Mouse (Mus musculus): ENCODE data around the gene Pelp1. TPM values are rescaled to one million over a fixed set of nuclear protein-coding genes. Genes with fewer than 3 reads are reported as not detected.

The Pelp1 gene
- polyA plus RNA-seq, 1 experiment from 2014 or later, result 40.0 TPM

DNA sequence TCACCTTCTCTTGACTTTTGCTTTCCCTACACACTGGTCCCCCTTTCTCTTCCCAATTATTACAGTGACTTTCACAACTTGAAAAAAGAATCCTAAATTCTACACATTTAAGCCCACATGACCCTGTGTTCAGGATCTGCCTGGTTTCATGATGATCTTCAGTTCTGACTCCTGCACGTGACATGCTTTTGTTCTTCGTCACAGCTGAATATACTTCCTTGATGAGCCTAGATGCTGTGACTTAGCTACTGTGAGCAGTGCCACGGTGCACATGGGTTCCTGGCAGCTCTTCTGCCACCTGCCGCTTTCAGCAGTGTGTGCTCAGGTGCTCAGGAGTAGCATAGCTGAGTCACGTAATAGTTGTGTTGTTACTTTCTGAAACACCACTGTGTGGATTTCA is 2.8 kb upstream of the Pelp1 start:
- no peak overlapping the region for H3K4me3 ChIP-seq
- no peak overlapping the region; the same call in 1 of the 2 replicates for H3K9ac ChIP-seq (replicated peaks)
- H3K9me3 ChIP-seq, result no peaks in the 10 kb centered on the region
- WGBS, result 75% methylated on average over 5 of the region's 5 CpGs
- H3K27ac ChIP-seq (replicated peaks), result no peak overlapping the region
- no peak overlapping the region for H3K4me2 ChIP-seq (replicated peaks)
- no peaks in the 10 kb centered on the region for H3K36me3 ChIP-seq
- no peak for ATAC-seq (ENCODE audit: low FRiP score, low read depth)
- peaks cover 22% of the 10 kb centered on the region for H3K4me1 ChIP-seq
- H3K27me3 ChIP-seq, result peaks cover 5% of the 10 kb centered on the region; the same call in 1 of the 2 replicates

DNA sequence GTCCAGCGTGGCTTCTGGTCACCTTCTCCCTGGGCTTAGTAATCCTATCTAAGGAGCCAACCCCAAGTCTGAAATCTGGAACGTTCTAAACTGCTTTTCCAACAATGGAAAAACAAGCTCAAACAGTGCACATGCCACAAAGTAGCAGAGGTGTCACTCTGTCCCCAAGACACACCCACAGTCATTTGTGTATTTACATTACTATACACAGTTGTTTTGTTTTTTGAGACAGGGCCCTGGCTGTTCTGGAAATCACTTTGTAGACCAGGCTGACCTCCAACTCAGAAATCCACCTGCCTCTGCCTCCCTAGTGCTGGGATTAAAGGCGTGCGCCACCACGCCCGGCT is 439 bp upstream of the Pelp1 start:
- H3K9me3 ChIP-seq, result no peaks in the 10 kb centered on the region
- peak overlapping the region; percentile 98; the same call in 1 of the 2 replicates for H3K9ac ChIP-seq (replicated peaks)
- WGBS, result 59% methylated on average over 6 of the region's 6 CpGs
- peak overlapping the region; percentile 93 for H3K4me3 ChIP-seq
- no peaks in the 10 kb centered on the region for H3K27me3 ChIP-seq
- H3K4me1 ChIP-seq, result peaks cover 24% of the 10 kb centered on the region
- peak; percentile 47; the same call in 1 of the 2 replicates for ATAC-seq (ENCODE audit: low FRiP score, low read depth)
- H3K27ac ChIP-seq (replicated peaks), result peak overlapping the region; percentile 73; the same call in 1 of the 2 replicates
- H3K4me2 ChIP-seq (replicated peaks), result peak overlapping the region; percentile 96
- peaks cover 6% of the 10 kb centered on the region for H3K36me3 ChIP-seq

- Histone ChIP-seq H3K4me3 (no peak overlapping the region), H3K27ac (replicated peaks) (no peak overlapping the region), H3K4me2 (replicated peaks) (no peak overlapping the region), H3K4me1 (peaks cover 10% of the 10 kb centered on the region), H3K9me3 (no peaks in the 10 kb centered on the region), H3K27me3 (no peaks in the 10 kb centered on the region), H3K9ac (replicated peaks) (no peak overlapping the region), H3K36me3 (peaks cover 66% of the 10 kb centered on the region)
- ATAC-seq (ENCODE audit: low FRiP score, low read depth), result no peak
- 91% methylated on average over 2 of the region's 2 CpGs for WGBS
These were observed 6.2 kb downstream of the Pelp1 start for GRCm38 (mm10) chr11:70403598-70403997.

- Histone ChIP-seq H3K4me2 (replicated peaks) (no peak overlapping the region), H3K27ac (replicated peaks) (no peak overlapping the region), H3K4me1 (no peaks in the 10 kb centered on the region), H3K36me3 (peaks cover 37% of the 10 kb centered on the region), H3K9me3 (no peaks in the 10 kb centered on the region), H3K27me3 (no peaks in the 10 kb centered on the region), H3K4me3 (no peak overlapping the region), H3K9ac (replicated peaks) (no peak overlapping the region)
- 96% methylated on average over 5 of the region's 5 CpGs for WGBS
- ATAC-seq (ENCODE audit: low FRiP score, low read depth), result no peak
These were observed 20.4 kb downstream of the Pelp1 start for GRCm38 (mm10) chr11:70389421-70389820.

DNA sequence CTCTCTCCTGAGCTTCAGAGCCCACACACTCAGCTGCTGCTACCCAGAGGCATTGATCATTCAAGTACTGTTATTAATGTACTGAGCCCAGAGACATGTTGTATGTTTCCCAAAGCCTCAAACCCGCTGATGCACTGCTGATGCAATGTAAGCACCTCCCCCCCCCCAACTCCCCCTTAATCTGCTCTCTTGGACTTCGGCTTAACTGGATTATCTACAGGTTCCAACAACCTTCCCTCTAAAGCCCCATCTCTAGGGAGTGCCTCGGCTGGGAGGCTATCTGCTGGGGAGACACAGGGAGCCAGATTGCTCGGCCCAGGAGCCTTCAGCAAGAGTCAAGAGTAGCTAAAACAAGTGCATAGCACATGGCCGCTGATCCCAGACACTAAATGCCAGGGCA is 22.4 kb downstream of the Pelp1 start:
- H3K27me3 ChIP-seq, result no peaks in the 10 kb centered on the region
- ATAC-seq (ENCODE audit: low FRiP score, low read depth), result no peak
- H3K9ac ChIP-seq (replicated peaks), result no peak overlapping the region
- H3K36me3 ChIP-seq, result peaks cover 17% of the 10 kb centered on the region
- no peaks in the 10 kb centered on the region for H3K9me3 ChIP-seq
- H3K4me3 ChIP-seq, result no peak overlapping the region
- no peak overlapping the region for H3K4me2 ChIP-seq (replicated peaks)
- H3K4me1 ChIP-seq, result no peaks in the 10 kb centered on the region
- 61% methylated on average over 5 of the region's 5 CpGs for WGBS
- H3K27ac ChIP-seq (replicated peaks), result no peak overlapping the region

GRCm38 (mm10) chr11:70384136-70384535 is 25.7 kb downstream of the Pelp1 start:
- 96% methylated on average over 3 of the region's 3 CpGs for WGBS
- Histone ChIP-seq H3K9me3 (no peaks in the 10 kb centered on the region), H3K9ac (replicated peaks) (no peak overlapping the region), H3K4me3 (no peak overlapping the region), H3K4me1 (no peaks in the 10 kb centered on the region), H3K27ac (replicated peaks) (no peak overlapping the region), H3K27me3 (no peaks in the 10 kb centered on the region), H3K4me2 (replicated peaks) (no peak overlapping the region), H3K36me3 (0 out of 2 replicates have a peak, but pooled peaks cover 7% of the 10 kb centered on the region)
- no peak for ATAC-seq (ENCODE audit: low FRiP score, low read depth)

GRCm38 (mm10) chr11:70381330-70381729 is 28.5 kb downstream of the Pelp1 start:
- WGBS, result 90% methylated on average over 2 of the region's 2 CpGs
- Histone ChIP-seq H3K4me3 (no peak overlapping the region), H3K4me2 (replicated peaks) (no peak overlapping the region), H3K27me3 (no peaks in the 10 kb centered on the region), H3K4me1 (no peaks in the 10 kb centered on the region), H3K9me3 (no peaks in the 10 kb centered on the region), H3K27ac (replicated peaks) (no peak overlapping the region), H3K9ac (replicated peaks) (no peak overlapping the region), H3K36me3 (0 out of 2 replicates have a peak, but pooled peaks cover 7% of the 10 kb centered on the region)
- no peak for ATAC-seq (ENCODE audit: low FRiP score, low read depth)

GRCm38 (mm10) chr11:70380478-70381005 is 29.3 kb downstream of the Pelp1 start:
- Histone ChIP-seq H3K27me3 (no peaks in the 10 kb centered on the region), H3K4me3 (no peak overlapping the region), H3K27ac (replicated peaks) (no peak overlapping the region), H3K4me1 (no peaks in the 10 kb centered on the region), H3K4me2 (replicated peaks) (no peak overlapping the region), H3K36me3 (0 out of 2 replicates have a peak, but pooled peaks cover 5% of the 10 kb centered on the region), H3K9ac (replicated peaks) (no peak overlapping the region), H3K9me3 (no peaks in the 10 kb centered on the region)
- no peak for ATAC-seq (ENCODE audit: low FRiP score, low read depth)
- 84% methylated on average over 1 of the region's 1 CpGs for WGBS

GRCm38 (mm10) chr11:70376054-70376453 is 33.8 kb downstream of the Pelp1 start:
- H3K27ac ChIP-seq (replicated peaks), result no peak overlapping the region
- H3K4me2 ChIP-seq (replicated peaks), result no peak overlapping the region
- no peaks in the 10 kb centered on the region for H3K9me3 ChIP-seq
- ATAC-seq (ENCODE audit: low FRiP score, low read depth), result no peak
- H3K27me3 ChIP-seq, result no peaks in the 10 kb centered on the region
- H3K36me3 ChIP-seq, result no peaks in the 10 kb centered on the region
- WGBS, result 86% methylated on average over 6 of the region's 6 CpGs
- no peak overlapping the region for H3K9ac ChIP-seq (replicated peaks)
- H3K4me1 ChIP-seq, result no peaks in the 10 kb centered on the region
- H3K4me3 ChIP-seq, result no peak overlapping the region

GRCm38 (mm10) chr11:70374302-70374701 is 35.5 kb downstream of the Pelp1 start:
- Histone ChIP-seq H3K4me1 (no peaks in the 10 kb centered on the region), H3K27me3 (no peaks in the 10 kb centered on the region), H3K27ac (replicated peaks) (no peak overlapping the region), H3K9me3 (no peaks in the 10 kb centered on the region), H3K9ac (replicated peaks) (no peak overlapping the region), H3K4me2 (replicated peaks) (no peak overlapping the region), H3K4me3 (no peak overlapping the region), H3K36me3 (no peaks in the 10 kb centered on the region)
- no peak for ATAC-seq (ENCODE audit: low FRiP score, low read depth)
- WGBS, result 84% methylated on average over 3 of the region's 3 CpGs

DNA sequence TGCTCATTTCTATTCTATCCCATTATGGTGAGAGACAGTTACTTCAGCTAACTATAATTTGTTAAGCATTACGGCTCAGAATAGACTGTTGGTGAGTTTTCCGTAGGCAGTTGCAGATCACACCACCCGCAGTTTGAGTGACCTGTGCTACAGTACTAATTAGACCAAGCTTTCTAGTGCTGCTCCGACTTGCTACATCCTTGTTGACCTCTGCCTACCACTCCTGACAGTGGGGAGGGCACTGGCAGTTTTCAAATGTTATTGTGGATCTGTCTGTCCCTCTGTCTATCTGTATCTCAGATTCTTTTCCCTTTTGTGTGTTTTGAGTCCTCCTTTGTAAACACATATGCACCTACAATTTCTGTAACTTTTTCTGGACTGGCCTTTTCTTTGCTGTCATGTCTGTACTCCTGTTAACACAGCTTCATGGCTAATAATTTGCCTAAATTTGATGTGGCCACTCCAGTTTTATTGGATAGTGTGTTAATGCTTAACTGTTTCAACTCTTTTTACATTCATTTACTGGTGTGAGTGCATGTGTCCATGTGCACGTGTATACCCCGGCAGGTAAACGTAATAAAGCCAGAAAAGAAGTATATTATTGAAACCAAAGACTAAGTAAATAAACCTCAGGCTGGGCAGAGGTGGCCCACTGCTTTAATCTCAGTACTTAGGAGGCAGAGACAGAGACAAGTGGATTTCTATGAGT is 36.8 kb downstream of the Pelp1 start:
- Histone ChIP-seq H3K4me2 (replicated peaks) (no peak overlapping the region), H3K9me3 (no peaks in the 10 kb centered on the region), H3K9ac (replicated peaks) (no peak overlapping the region), H3K36me3 (no peaks in the 10 kb centered on the region), H3K4me3 (no peak overlapping the region), H3K27ac (replicated peaks) (no peak overlapping the region), H3K27me3 (no peaks in the 10 kb centered on the region), H3K4me1 (no peaks in the 10 kb centered on the region)
- WGBS, result 84% methylated on average over 7 of the region's 7 CpGs
- ATAC-seq (ENCODE audit: low FRiP score, low read depth), result no peak

GRCm38 (mm10) chr11:70372396-70372795 is 37.4 kb downstream of the Pelp1 start:
- ATAC-seq (ENCODE audit: low FRiP score, low read depth), result no peak
- no peaks in the 10 kb centered on the region for H3K36me3 ChIP-seq

More at GRCm38 (mm10) chr11:70372396-70372795, 37.4 kb downstream of the Pelp1 start:
- no peaks in the 10 kb centered on the region for H3K27me3 ChIP-seq
- no peak overlapping the region for H3K9ac ChIP-seq (replicated peaks)
- no peak overlapping the region for H3K4me3 ChIP-seq
- H3K4me2 ChIP-seq (replicated peaks), result no peak overlapping the region
- no peaks in the 10 kb centered on the region for H3K9me3 ChIP-seq
- no peaks in the 10 kb centered on the region for H3K4me1 ChIP-seq
- no peak overlapping the region for H3K27ac ChIP-seq (replicated peaks)
